Mouse (Mus musculus) MEL (cell line): Measurements from ENCODE around the gene Foxi3. TPM values are rescaled to one million over a fixed set of nuclear protein-coding genes. Genes with fewer than 3 reads are reported as not detected.
A peak's percentile ranks its signal among the peaks of the same experiment; 100 is the strongest.

Source experiments
- DNase-seq: peaks from one replicate; pipeline ENCODE4 v3.0.0; 2011; ENCODE audit warnings: low read depth, low spot score
- H3K27ac ChIP-seq: 2 replicates; pipeline ENCODE4 v1.5.1; 2012; ENCODE audit warnings: low read depth, mild to moderate bottlenecking, control low read depth, low read length, moderate library complexity; ENCODE audit not compliant: control insufficient read depth
- H3K27me3 ChIP-seq, 2 experiments: fragments of 150-350 bp in 1 of 2; sonication (generic) in 1 of 2; 2 replicates each; pipeline ENCODE4 v1.6.1; 2012; ENCODE audit warnings: low read length in 2 of 2, mild to moderate bottlenecking in 2 of 2, improper control_type of control experiment in 1 of 2, moderate library complexity in 1 of 2; ENCODE audit not compliant: insufficient read depth in 2 of 2, control insufficient read depth in 1 of 2
- H3K36me3 ChIP-seq, 2 experiments: 2 replicates each; pipeline ENCODE4 v1.6.1; 2012 to 2014; ENCODE audit warnings: low read length in 2 of 2, improper control_type of control experiment in 1 of 2, inconsistent platforms in 1 of 2, mild to moderate bottlenecking in 1 of 2; ENCODE audit not compliant: insufficient read depth in 2 of 2, control insufficient read depth in 1 of 2
- H3K4me1 ChIP-seq, 2 experiments: fragments of 150-350 bp in 1 of 2; sonication (generic) in 1 of 2; 2 replicates each; pipeline ENCODE4 v1.6.1; 2012; ENCODE audit warnings: low read length in 2 of 2, improper control_type of control experiment in 1 of 2, mild to moderate bottlenecking in 1 of 2; ENCODE audit not compliant: insufficient read depth in 2 of 2, control insufficient read depth in 1 of 2
- H3K4me3 ChIP-seq, 2 experiments: fragments of 150-350 bp in 1 of 2; sonication (generic) in 1 of 2; 2 replicates each; pipeline ENCODE4 v1.5.1; 2012; ENCODE audit warnings: low read depth in 2 of 2, low read length in 2 of 2, mild to moderate bottlenecking in 2 of 2, moderate library complexity in 2 of 2, control low read depth in 1 of 2, improper control_type of control experiment in 1 of 2; ENCODE audit not compliant: control insufficient read depth in 1 of 2, insufficient read depth in 1 of 2
- H3K79me2 ChIP-seq: 2 replicates; pipeline ENCODE4 v1.6.1; 2012; ENCODE audit warnings: mild to moderate bottlenecking, low read length, moderate library complexity; ENCODE audit not compliant: control insufficient read depth, poor library complexity, insufficient read depth
- H3K9ac ChIP-seq: 2 replicates; pipeline ENCODE4 v1.6.1; 2012; ENCODE audit warnings: low read depth, mild to moderate bottlenecking, control low read depth, low read length, moderate library complexity; ENCODE audit not compliant: control insufficient read depth, poor library complexity, severe bottlenecking
- H3K9me3 ChIP-seq: fragments of 150-350 bp; sonication (generic); replicated peaks from 2 replicates; pipeline ENCODE4 v1.6.1; 2012; ENCODE audit warnings: mild to moderate bottlenecking, low read length, improper control_type of control experiment, moderate library complexity; ENCODE audit not compliant: insufficient read depth
- CHD1 ChIP-seq: IDR thresholded peaks from 2 replicates; pipeline ENCODE4 v1.6.1; 2012; ENCODE audit warnings: low read depth, mild to moderate bottlenecking, inconsistent platforms, low read length, improper control_type of control experiment
- CTCF ChIP-seq, 3 experiments: IDR thresholded peaks in 2 of 3; conservative IDR thresholded peaks in 1 of 3; 2 replicates each; pipeline ENCODE4 v1.5.1; 2011 to 2012; ENCODE audit warnings: low read length in 3 of 3, low read depth in 2 of 3, mild to moderate bottlenecking in 2 of 3, improper control_type of control experiment in 1 of 3, inconsistent platforms in 1 of 3, mixed read lengths in 1 of 3, moderate library complexity in 1 of 3; ENCODE audit not compliant: control insufficient read depth in 1 of 3, insufficient read depth in 1 of 3, poor library complexity in 1 of 3, severe bottlenecking in 1 of 3
- ELF1 ChIP-seq: IDR thresholded peaks from 2 replicates; pipeline ENCODE4 v1.6.1; 2014; ENCODE audit warnings: low read depth, mild to moderate bottlenecking, inconsistent platforms, low read length, improper control_type of control experiment, moderate library complexity
- EP300 ChIP-seq, 2 experiments: IDR thresholded peaks; 2 replicates each; pipeline ENCODE4 v1.6.1; 2011; ENCODE audit warnings: improper control_type of control experiment in 2 of 2, low read length in 2 of 2, low read depth in 1 of 2, mild to moderate bottlenecking in 1 of 2
- GATA1 ChIP-seq: IDR thresholded peaks from 2 replicates; pipeline ENCODE4 v1.6.1; 2011; ENCODE audit warnings: low read depth, low read length, improper control_type of control experiment
- MAZ ChIP-seq: IDR thresholded peaks from 2 replicates; pipeline ENCODE4 v1.6.1; 2012; ENCODE audit warnings: low read depth, mild to moderate bottlenecking, inconsistent platforms, low read length, improper control_type of control experiment
- MYC ChIP-seq: IDR thresholded peaks from 2 replicates; pipeline ENCODE4 v1.6.1; 2011; ENCODE audit warnings: low read depth, mild to moderate bottlenecking, low read length, improper control_type of control experiment, moderate library complexity
- NELFE ChIP-seq: IDR thresholded peaks from 2 replicates; pipeline ENCODE4 v1.6.1; 2011; ENCODE audit warnings: low read depth, low read length, improper control_type of control experiment
- NRF1 ChIP-seq: IDR thresholded peaks from 2 replicates; pipeline ENCODE4 v1.6.1; 2014; ENCODE audit warnings: low read depth, mild to moderate bottlenecking, inconsistent platforms, low read length, improper control_type of control experiment, moderate library complexity; ENCODE audit not compliant: poor library complexity, insufficient read depth, severe bottlenecking
- POLR2AphosphoS2 ChIP-seq: IDR thresholded peaks from 2 replicates; pipeline ENCODE4 v1.6.1; 2011; ENCODE audit warnings: low read length, improper control_type of control experiment
- RAD21 ChIP-seq: IDR thresholded peaks from 2 replicates; pipeline ENCODE4 v1.6.1; 2011; ENCODE audit warnings: mild to moderate bottlenecking, low read depth, low read length, improper control_type of control experiment
- SMC3 ChIP-seq: IDR thresholded peaks from 2 replicates; pipeline ENCODE4 v1.6.1; 2011; ENCODE audit warnings: low read depth, low read length, improper control_type of control experiment
- TAL1 ChIP-seq: IDR thresholded peaks from 2 replicates; pipeline ENCODE4 v1.6.1; 2012; ENCODE audit warnings: mild to moderate bottlenecking, inconsistent platforms, low read length, moderate library complexity, mixed read lengths
- UBTF ChIP-seq: IDR thresholded peaks from 2 replicates; pipeline ENCODE4 v1.6.1; 2012; ENCODE audit warnings: low read depth, mild to moderate bottlenecking, inconsistent platforms, low read length, improper control_type of control experiment, moderate library complexity, borderline replicate concordance; ENCODE audit not compliant: insufficient read depth
- USF2 ChIP-seq, 2 experiments: IDR thresholded peaks; 2 replicates each; pipeline ENCODE4 v1.6.1; 2011 to 2012; ENCODE audit warnings: improper control_type of control experiment in 2 of 2, low read length in 2 of 2, borderline replicate concordance in 1 of 2, inconsistent platforms in 1 of 2, low read depth in 1 of 2, mild to moderate bottlenecking in 1 of 2; ENCODE audit not compliant: insufficient read depth in 1 of 2
- ZKSCAN1 ChIP-seq: IDR thresholded peaks from 2 replicates; pipeline ENCODE4 v1.6.1; 2012; ENCODE audit warnings: low read depth, mild to moderate bottlenecking, inconsistent platforms, low read length, improper control_type of control experiment, moderate library complexity
- ZMIZ1 ChIP-seq: IDR thresholded peaks from 2 replicates; pipeline ENCODE4 v1.6.1; 2012; ENCODE audit warnings: low read depth, mild to moderate bottlenecking, inconsistent platforms, low read length, improper control_type of control experiment, moderate library complexity
- polyA plus RNA-seq, 2 experiments: library from polyadenylated mRNA; stranded (reverse) in 1 of 2; unstranded in 1 of 2; fragments of >175 nt in 1 of 2; fragments of >200 nt in 1 of 2; gene quantifications; 2 replicates each; pipeline versions ENCODE4 v1.2.1 to v1.2.4; 2012; ENCODE audit warnings: low replicate concordance in 2 of 2, low read depth in 1 of 2; ENCODE audit not compliant: insufficient read length in 2 of 2, insufficient read depth in 1 of 2, missing spikeins in 1 of 2
- total RNA-seq: library from RNA; depleted of rRNA; stranded (reverse); fragments of 300-350 nt; gene quantifications from 2 replicates; pipeline ENCODE4 v1.2.3, GENCODE M21; 2012

The Foxi3 gene
- total and polyA plus RNA-seq, 3 experiments: not detected

- Histone ChIP-seq H3K4me1 (no peaks in the 10 kb centered on the region), H3K9ac (no peak overlapping the region), H3K4me3 (no peak overlapping the region), H3K27ac (no peak overlapping the region), H3K9me3 (no peaks in the 10 kb centered on the region), H3K79me2 (no peaks in the 10 kb centered on the region), H3K27me3 (no peaks in the 10 kb centered on the region; a peak in 1 of 4 replicates), H3K36me3 (no peaks in the 10 kb centered on the region)
- peak; percentile 1 for DNase-seq
- TF ChIP-seq UBTF (no peak), SMC3 (no peak), ELF1 (no peak), MAZ (no peak), ZKSCAN1 (no peak), POLR2AphosphoS2 (no peak)
Observed at GRCm38 (mm10) chr6:70973066-70973465, 16.7 kb downstream of the Foxi3 start.

- Histone ChIP-seq H3K9ac (no peak overlapping the region), H3K27me3 (peaks cover 0 to 2% of the 10 kb centered on the region in 2 experiments; a peak in 2 of 4 replicates), H3K9me3 (no peaks in the 10 kb centered on the region), H3K79me2 (no peaks in the 10 kb centered on the region), H3K36me3 (no peaks in the 10 kb centered on the region), H3K27ac (no peak overlapping the region), H3K4me1 (no peaks in the 10 kb centered on the region), H3K4me3 (no peak overlapping the region)
- no peak for TF ChIP-seq NELFE
- no peak for DNase-seq
Observed at GRCm38 (mm10) chr6:70981036-70981435, 24.7 kb downstream of the Foxi3 start.

DNA sequence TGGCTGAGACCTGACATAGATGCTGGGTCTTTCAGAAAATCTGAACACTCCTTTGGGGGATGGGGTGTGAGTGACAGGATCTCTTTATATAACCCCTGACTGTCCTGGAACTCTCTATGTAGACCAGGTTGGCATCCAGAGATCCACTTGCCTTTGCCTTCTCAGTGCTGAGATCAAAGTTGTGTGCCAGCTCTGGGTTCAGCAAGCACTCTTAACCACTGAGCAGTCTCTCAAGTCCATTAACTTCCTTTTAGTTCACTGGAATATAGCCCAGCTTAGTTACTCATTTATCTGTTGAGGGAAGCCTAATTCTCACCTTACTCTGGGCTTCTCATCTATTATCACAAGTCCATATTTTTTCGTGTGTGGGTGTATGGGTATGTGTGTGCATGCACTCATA, 26.1 kb downstream of the Foxi3 start:
- Histone ChIP-seq H3K36me3 (no peaks in the 10 kb centered on the region), H3K9ac (no peak overlapping the region), H3K4me3 (no peak overlapping the region), H3K79me2 (no peaks in the 10 kb centered on the region), H3K27me3 (peaks cover 0 to 2% of the 10 kb centered on the region in 2 experiments; a peak in 2 of 4 replicates)
- no peak for DNase-seq
- no peak for TF ChIP-seq RAD21
- TF ChIP-seq ELF1: no peak
- TF ChIP-seq SMC3: no peak
- no peak for TF ChIP-seq GATA1
- TF ChIP-seq, all 39 proteins: peak for 0
- H3K27ac ChIP-seq: no peak overlapping the region
- H3K9me3 ChIP-seq: no peaks in the 10 kb centered on the region
- H3K4me1 ChIP-seq: no peaks in the 10 kb centered on the region

GRCm38 (mm10) chr6:70986683-70987082, 30.4 kb downstream of the Foxi3 start:
- Histone ChIP-seq H3K27me3 (no peaks in the 10 kb centered on the region), H3K9ac (no peak overlapping the region), H3K36me3 (no peaks in the 10 kb centered on the region), H3K4me1 (no peaks in the 10 kb centered on the region), H3K27ac (no peak overlapping the region), H3K79me2 (no peaks in the 10 kb centered on the region), H3K4me3 (no peak overlapping the region), H3K9me3 (no peaks in the 10 kb centered on the region)
- TF ChIP-seq USF2 (IDR thresholded peaks at IDR 0.05; ENCODE audit: borderline replicate concordance in 1 of 2, insufficient read depth in 1 of 2, low read depth in 1 of 2, low read length in 2 of 2) (no peak), CTCF (IDR thresholded peaks at IDR 0.05 in 2 of 3, conservative IDR thresholded peaks at IDR 0.05 in 1 of 3; ENCODE audit: control insufficient read depth in 1 of 3, insufficient read depth in 1 of 3, low read depth in 2 of 3, low read length in 3 of 3, poor library complexity in 1 of 3, severe bottlenecking in 1 of 3) (no peak), NRF1 (no peak), UBTF (no peak), ZMIZ1 (no peak), TAL1 (no peak), CHD1 (no peak), EP300 (IDR thresholded peaks at IDR 0.05; ENCODE audit: low read depth in 1 of 2, low read length in 2 of 2) (no peak), MYC (no peak), RAD21 (no peak)
- DNase-seq: no peak
